Mouse (Mus musculus): Measurements from ENCODE around the gene Rhob. TPM values are rescaled to one million over a fixed set of nuclear protein-coding genes. Genes with fewer than 3 reads are reported as not detected.

Rhob gene
- total RNA-seq, 1 experiment from 2014 or later, result 45.8 TPM

DNA sequence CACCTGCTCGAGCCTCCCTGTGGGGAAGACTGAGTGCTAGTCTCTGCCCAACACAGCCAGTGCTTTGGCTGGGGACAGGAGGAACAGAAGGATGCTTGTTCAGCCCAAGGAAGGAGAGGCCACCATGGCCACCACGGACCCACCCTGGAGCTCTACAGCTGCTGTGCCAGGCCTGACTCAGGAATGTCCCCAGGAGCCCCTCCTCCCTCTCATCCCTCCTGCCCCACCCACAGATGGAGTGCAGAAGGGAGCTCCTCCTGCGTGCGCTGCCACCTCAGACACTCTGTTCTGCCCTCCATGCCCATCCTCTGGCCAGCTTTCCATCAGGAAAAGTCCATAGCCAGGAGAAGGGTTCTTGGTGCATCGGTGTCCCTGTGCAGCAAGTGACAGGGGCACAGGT is 42.8 kb downstream of the Rhob start:
- no peak for ATAC-seq (replicated peaks; ENCODE audit: insufficient number of reproducible peaks, low FRiP score, low TSS enrichment, poor library complexity, severe bottlenecking)

DNA sequence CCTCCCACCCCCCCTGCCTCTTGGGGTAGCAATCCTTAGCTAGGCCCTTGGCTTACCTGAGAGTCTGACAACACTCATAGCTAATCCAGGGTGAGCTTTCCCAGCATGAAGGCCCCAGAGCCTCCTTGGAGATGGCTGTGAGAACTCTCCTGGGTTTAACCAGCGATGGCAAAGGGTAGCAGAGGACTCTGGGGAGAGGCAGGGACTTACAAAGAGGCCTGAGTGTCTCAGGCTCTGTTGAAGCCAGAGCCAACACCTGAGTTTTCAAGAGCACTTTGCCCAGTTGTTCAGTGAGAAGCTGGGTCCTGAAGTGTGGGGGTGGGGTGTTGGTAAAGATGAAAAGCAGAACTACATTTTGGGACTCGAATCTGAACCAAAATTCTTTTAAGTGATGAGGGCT is 44.8 kb downstream of the Rhob start:
- ATAC-seq (replicated peaks; ENCODE audit: insufficient number of reproducible peaks, low FRiP score, low TSS enrichment, poor library complexity, severe bottlenecking), result no peak

DNA sequence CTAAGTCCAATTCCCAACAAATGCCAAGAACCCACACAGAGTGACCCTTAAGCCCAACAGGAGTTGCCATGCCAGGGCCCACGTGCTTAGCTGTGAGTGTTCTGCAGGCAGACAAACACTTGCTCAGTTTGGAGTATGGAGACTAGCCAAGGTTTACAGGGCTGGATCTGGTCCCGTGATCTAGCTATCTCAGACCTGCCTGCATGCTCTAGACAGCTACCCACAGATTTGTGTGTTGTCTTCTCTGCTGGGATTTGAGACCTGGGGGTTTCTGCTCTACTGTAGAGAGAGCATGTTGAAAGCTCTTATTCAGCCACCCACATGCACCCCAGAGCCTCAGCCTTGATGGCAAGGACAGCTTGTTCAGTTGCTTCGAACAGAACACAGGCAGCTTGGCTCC is 45.3 kb downstream of the Rhob start:
- no peak for ATAC-seq (replicated peaks; ENCODE audit: insufficient number of reproducible peaks, low FRiP score, low TSS enrichment, poor library complexity, severe bottlenecking)

DNA sequence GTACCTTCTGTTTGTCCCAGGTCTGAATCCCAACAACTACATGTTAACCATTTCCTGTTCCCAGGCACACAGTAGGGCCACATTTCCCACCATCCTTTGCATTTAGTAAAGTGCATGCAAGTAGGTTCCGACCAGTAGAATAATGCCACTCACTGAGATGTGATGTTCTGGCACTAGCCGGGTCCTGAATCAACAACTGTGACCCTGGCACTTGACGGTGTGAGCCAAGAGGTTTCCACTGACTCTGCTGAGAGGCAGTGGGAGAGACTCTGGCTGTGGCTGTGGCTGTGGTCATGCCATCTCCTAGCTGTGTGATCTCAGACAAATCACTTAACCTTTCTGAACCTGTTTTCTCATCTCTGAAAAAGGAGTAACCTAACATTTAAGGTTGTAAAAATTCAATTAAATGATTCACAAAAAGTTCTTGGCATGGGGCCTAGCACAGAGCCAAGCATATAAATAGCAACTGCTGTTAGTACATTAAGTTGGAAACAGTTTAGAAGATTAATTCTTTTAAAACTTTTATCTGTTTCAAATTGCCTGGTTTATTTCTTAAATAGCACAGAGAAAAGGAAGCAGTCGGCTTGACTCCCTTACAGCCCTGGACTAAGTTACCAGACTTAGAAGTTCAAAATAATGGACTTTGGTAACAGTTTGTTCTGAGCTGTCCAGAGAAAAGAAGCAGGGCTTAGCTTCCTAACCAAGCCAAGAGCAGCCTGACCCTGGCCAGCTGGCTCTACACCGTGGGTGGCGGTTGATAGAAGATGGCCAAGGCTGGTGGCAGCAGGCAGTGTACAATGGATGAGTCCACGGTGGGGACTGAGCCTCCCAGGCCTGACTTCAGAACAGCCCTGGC is 46.8 kb downstream of the Rhob start:
- ATAC-seq (replicated peaks; ENCODE audit: insufficient number of reproducible peaks, low FRiP score, low TSS enrichment, poor library complexity, severe bottlenecking), result no peak

DNA sequence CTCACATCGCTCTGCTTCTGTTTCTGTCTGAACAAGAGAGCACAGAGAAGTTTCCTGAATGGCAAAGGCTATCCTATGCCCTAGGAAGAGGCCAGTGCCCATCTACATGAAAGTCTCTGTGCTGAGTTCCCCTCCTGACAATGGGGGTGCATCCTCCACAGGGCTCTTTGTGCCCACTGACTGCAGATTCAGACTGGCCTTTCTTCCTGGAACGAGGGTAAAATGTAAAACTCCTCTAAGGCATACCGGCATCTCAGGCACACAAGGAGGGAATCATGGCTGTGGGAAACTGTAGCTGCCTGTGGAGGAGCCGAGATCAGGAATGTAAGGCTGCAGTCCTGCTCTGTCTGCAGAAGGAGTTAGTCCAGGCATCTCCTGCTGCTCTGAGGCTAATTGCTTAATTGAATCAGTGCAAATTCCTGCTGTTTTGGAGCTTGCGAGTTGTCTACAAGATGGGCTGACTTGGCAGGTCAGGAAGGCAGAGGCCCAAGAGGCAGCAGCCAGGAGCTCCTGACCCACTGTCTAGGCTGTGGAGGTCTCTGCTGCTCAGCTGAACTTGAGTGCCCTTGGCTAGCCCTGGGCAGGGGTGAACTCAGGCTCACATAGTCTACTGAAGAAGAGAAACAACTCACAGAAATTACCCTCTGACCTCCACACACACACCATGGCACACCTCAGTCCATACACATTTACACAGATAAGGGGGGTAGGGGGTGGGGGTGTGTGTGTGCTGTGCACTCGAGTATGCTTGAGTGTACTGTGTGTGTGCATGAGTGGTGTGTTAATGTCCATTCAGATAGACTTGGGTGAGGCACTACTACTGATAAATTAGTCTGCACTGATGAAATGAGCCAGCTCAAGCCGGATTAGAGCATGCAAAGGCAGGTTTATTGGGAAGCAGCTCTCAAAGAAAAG is 48.0 kb downstream of the Rhob start:
- ATAC-seq (replicated peaks; ENCODE audit: insufficient number of reproducible peaks, low FRiP score, low TSS enrichment, poor library complexity, severe bottlenecking), result no peak

DNA sequence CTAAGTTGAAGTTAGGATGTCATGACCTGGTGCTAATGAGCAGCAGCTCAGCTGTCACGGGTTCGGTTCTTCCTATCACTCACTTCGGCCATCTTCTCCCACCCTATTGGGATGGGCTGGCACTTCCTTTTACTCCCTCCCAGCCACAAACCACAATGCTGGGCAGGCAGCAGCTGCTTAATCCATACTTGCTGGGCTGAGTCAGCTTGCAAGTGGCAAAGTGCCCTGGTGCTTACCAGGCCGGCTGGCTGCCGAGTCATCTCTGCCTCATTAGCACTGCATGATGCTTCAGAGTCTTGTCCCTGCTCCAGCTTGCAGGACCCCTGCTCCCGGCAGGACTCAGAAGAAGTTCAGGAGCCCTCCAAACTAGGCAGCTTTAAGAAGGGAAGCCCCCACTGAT is 49.2 kb downstream of the Rhob start:
- peak; percentile 84 for ATAC-seq (replicated peaks; ENCODE audit: insufficient number of reproducible peaks, low FRiP score, low TSS enrichment, poor library complexity, severe bottlenecking)

DNA sequence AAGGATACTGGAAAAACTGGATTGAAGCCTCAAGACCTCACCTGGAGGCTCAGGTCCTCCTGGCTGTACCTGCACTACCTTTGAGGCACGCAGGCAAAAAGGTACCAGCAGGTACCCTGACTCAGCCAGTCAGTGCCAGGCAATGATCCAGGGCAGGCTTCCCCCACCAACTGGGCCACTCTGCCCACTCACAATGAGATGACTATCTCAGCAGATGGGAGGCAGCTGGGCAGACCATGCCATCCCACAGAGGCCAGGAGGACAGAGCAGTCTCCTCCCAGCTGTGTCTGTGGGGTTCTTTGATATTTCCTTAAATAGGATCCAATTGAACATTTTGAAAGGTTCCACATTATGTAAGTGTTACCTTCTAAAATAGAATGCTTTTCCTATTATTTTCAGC is 49.8 kb downstream of the Rhob start:
- ATAC-seq (replicated peaks; ENCODE audit: insufficient number of reproducible peaks, low FRiP score, low TSS enrichment, poor library complexity, severe bottlenecking), result no peak

Other genes with a start within 250 kb of the Rhob start
- gene Gdf7, start 198.1 kb downstream of the Rhob start, total RNA-seq (2017), result not detected in 3 replicates
- 1.7 to 6.6 TPM (median 4.0 TPM) in 3 replicates for gene Hs1bp3, start 186.6 kb downstream of the Rhob start, total RNA-seq (2017)
- gene Slc7a15, start 99.1 kb upstream of the Rhob start, total RNA-seq (2017), result not detected in 3 replicates
- 129 to 201 TPM (median 138 TPM) in 3 replicates for gene Pum2, start 174.1 kb upstream of the Rhob start, total RNA-seq (2017)